9 mouse cellular contexts compared by ENCODE assay signal in the genomic region with DNA sequence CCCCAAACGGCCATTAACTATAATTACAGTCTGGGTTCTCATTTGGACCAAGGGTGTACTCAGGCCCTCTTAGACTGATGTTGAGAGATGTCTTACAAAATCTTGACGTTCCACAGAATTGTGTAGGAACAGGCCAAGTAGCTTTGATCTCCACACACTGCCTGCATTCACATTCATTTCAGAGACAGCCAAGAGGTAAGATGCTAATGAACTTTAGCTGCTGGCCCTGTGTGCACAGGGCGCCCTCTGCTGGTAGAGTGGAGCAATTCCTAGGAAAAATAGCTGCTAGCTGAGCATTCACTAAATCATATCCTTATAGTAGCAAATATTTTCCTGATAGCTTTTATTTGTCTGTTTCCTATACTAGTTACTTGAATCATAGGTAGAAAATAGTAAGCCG. TPM values are rescaled to one million over a fixed set of nuclear protein-coding genes. Genes with fewer than 3 reads are reported as not detected.
DNase-seq lines count a peak whose midpoint lies in the region; ATAC-seq lines count a peak whose summit lies in the region.
"Had no signal": no experiment of that assay in that cellular context is flagged by ENCODE, and none has a peak within 500 bp of the region (broad histone marks: within the 10 kb centered on the region; RNA-seq: fewer than 3 reads in every experiment).

No protein-coding gene starts in this region.

- DNase-seq in hindbrain, embryonic 14.5 days (ENCODE audit: low spot score): peak; percentile 66
- peak; percentile 81 for DNase-seq in adrenal gland, postnatal 10 days
- peak; percentile 48 for DNase-seq in embryo, embryonic 9.5 days (ENCODE audit: extremely low spot score)
- peak; percentile 23 to 43 for DNase-seq in heart, adult 9 months (ENCODE audit: low spot score in 2 of 2)
- peak; percentile 62 to 71 for DNase-seq in layer of hippocampus, postnatal 10 days (ENCODE audit: low spot score in 2 of 2)
- DNase-seq in spleen, postnatal 14 days (ENCODE audit: low spot score in 2 of 2): peak; percentile 26 to 59

- no peaks in the 10 kb centered on the region for H3K27me3 ChIP-seq in hindbrain, embryonic 14.5 days (ENCODE audit: control insufficient read depth, insufficient read depth, low read length)
- H3K27me3 ChIP-seq in hindbrain, embryonic 13.5 days: no peaks in the 10 kb centered on the region

- 24% methylated on average over 4 of the region's 4 CpGs for WGBS in hindbrain, embryonic 14.5 days
- WGBS in hindbrain, embryonic 13.5 days: 27% methylated on average over 4 of the region's 4 CpGs

- H3K4me1 ChIP-seq in hindbrain, embryonic 14.5 days (replicated peaks; ENCODE audit: control insufficient read depth, insufficient read depth, low read length): no peaks in the 10 kb centered on the region
- no peaks in the 10 kb centered on the region for H3K4me1 ChIP-seq in hindbrain, embryonic 13.5 days (replicated peaks)

- H3K36me3 ChIP-seq in hindbrain, embryonic 14.5 days (replicated peaks; ENCODE audit: control insufficient read depth, insufficient read depth): no peaks in the 10 kb centered on the region
- no peaks in the 10 kb centered on the region for H3K36me3 ChIP-seq in hindbrain, embryonic 13.5 days

- no peak overlapping the region for H3K9ac ChIP-seq in hindbrain, embryonic 14.5 days
- no peak overlapping the region for H3K9ac ChIP-seq in hindbrain, embryonic 13.5 days

- ATAC-seq in hindbrain, embryonic 14.5 days (ENCODE audit: low FRiP score): no peak
- no peak for ATAC-seq in hindbrain, embryonic 13.5 days (ENCODE audit: low FRiP score)
- ATAC-seq in megakaryocyte progenitor cell, adult 5-6 weeks (replicated peaks; ENCODE audit: poor library complexity): peak; percentile 94

- no peak overlapping the region for H3K4me3 ChIP-seq in hindbrain, embryonic 14.5 days (replicated peaks; ENCODE audit: low read length)
- H3K4me3 ChIP-seq in hindbrain, embryonic 13.5 days: no peak overlapping the region

- H3K27ac ChIP-seq in hindbrain, embryonic 14.5 days: no peak overlapping the region
- no peak overlapping the region for H3K27ac ChIP-seq in hindbrain, embryonic 13.5 days
- H3K27ac ChIP-seq: macrophage had no signal

- H3K9me3 ChIP-seq in hindbrain, embryonic 14.5 days (ENCODE audit: control insufficient read depth, low read length): no peaks in the 10 kb centered on the region
- H3K9me3 ChIP-seq in hindbrain, embryonic 13.5 days: no peaks in the 10 kb centered on the region

- no peak overlapping the region for H3K4me2 ChIP-seq in hindbrain, embryonic 14.5 days (replicated peaks)
- H3K4me2 ChIP-seq in hindbrain, embryonic 13.5 days: no peak overlapping the region

RNA-seq across cellular contexts. Expression of gene Cemip2, which starts 30.8 kb away (rescaled TPM):
- polyA plus RNA-seq in hindbrain, embryonic 14.5 days (2014; fragmentation: Nextera tagmentation; extraction: Ambion mirVana): 26.4 and 26.8 TPM in 2 replicates
- 49.1 and 54.1 TPM in 2 replicates for polyA plus RNA-seq in hindbrain, embryonic 13.5 days (2015; fragmentation: Nextera tagmentation; extraction: Ambion mirVana)
- 10 to 100 TPM; 23.4 to 25.9 TPM for total RNA-seq in adrenal gland, postnatal 10 days (2021)
- total RNA-seq in layer of hippocampus, postnatal 10 days (2021): 10 to 100 TPM; 18.5 to 22.9 TPM
- 11.6 and 11.8 TPM in 2 replicates for total RNA-seq in megakaryocyte progenitor cell, adult 5-6 weeks (2015)
- total RNA-seq in megakaryocyte progenitor cell, adult 5-6 weeks (2017): 21.6 and 21.7 TPM in 2 replicates
